Mouse (Mus musculus): ENCODE data around the gene Rps12.
"Not testable (repeated sequence)": the region's sequence is repeated elsewhere in the genome, so short reads cannot be mapped to it uniquely, and the experiment has no call there.

The Rps12 gene

DNA sequence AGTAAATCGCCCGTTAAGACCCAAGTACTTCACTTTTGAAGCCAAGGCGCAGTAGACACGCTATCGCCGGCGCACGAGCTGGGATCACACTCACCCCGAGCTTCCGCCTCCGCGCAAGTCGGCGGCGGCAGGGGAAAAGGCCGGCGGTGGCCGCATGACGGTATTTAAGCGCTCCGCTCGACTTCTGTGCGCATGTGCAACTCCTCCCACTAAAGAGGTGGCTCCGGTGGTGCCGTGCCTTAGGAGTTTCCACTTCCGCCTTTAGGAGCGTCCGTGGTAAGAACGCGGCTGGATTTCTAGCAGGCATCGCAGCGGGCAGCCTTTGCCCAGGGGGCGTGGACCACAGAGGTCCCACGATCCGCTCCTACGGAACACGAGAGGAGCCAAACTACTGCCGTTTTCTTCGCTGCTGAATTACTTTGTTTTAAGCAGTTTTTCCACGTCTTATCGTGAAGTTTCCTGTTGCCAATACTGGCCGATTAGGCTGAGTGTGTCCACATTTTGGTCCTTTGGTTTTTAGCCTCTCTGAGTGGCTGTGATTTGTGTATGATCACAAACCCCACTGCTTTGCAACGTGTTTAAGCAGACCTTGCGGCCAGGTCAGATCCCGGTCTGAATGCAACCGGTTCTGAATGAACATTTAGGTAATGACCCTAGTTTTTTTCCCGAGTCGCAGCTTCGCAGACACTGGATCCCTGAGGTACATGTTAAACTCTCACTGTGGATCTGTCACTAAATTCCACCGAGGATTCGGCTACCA, at the start of gene Rps12:
Gene Rps12 (minus strand): TSS at position 214 of the 760 bp plus-strand sequence.
- DNase-seq (ENCODE audit: low read depth, low spot score) = peak; percentile 99

DNA sequence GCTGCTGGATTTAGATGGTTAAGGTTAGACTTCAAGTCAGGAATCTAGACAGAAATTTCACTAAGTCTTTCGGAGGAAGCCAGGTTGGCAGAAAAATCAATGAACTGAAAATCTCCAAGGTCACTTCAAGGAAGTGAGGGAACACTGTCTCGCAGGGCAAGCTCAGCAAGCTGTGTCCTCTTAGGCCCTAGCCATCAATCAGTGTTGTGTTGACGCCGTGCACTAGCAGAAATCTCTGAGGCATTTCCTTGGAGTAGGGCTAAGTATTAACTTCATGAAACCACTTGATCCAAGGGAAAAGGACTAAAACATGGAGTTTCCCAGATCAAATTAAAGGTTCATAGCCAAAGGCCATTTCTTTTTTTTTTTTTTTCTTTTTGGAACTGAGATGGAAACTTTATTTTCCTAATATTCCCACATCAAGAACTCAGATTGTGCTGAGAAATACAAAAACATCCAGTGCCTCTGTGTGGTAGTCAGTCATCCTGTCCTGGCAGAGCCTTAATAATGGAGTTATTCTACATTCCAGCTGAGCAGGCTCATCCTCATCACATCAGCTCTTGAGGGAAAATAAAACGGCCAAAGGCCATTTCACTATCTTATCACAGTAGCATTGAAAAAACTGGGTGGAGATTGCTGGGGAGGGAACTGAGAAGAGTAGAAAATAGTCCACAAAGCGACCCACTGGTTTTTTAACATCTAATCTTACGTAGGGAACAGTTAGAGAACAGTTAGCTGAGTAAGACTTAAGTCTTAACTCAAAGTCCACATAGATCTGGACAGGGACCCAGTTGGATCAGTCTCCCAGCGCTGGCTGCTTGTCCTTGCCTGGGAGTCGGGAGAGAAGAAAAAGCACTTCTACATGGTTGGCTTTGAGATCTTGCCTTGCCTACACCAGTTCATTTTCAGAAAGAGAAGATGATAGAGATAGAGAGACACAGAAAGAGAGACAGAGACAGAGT, 49.2 kb upstream of the Rps12 start:
- no peak for DNase-seq (ENCODE audit: low read depth, low spot score)

DNA sequence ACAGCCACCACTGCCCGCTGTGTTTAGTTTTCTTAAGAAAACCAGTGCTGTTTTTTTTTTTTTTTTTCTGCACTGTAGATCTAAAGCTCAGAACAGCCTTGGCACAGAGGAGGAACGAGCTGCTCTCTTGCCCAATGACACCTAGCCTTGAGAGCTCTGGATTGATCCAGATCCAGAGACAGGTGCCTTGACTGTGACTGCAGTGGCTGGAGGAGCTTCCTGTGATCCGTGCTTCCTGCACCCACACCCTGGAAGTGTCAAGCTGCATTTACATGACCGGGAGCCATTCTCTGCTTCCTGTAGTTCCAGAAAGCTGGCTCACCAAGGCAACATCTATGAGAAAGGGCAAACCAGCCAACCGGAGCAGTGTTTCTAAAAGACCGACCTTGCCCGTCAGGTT, 39.4 kb upstream of the Rps12 start:
- no peak for DNase-seq (ENCODE audit: low read depth, low spot score)

DNA sequence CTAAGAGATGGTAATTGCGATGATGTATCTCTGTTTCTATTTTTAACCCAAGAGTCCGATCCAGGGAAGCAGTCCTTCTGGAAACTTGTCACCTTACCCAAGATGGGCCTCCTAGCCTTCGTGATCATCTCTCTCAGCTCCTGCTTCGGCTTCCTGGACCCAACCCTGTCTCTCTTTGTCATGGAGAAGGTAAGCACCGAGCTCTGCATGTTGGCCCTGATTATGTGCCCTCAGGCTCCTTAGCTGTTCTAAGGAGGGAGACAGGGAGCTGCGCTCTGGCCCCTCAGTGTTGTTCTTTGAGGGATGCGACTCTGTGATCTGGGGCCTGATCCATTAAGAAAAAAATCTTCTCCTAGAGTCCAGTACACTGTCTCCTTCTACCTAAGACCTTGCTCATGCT, 29.2 kb upstream of the Rps12 start:
- DNase-seq (ENCODE audit: low read depth, low spot score) = no peak

DNA sequence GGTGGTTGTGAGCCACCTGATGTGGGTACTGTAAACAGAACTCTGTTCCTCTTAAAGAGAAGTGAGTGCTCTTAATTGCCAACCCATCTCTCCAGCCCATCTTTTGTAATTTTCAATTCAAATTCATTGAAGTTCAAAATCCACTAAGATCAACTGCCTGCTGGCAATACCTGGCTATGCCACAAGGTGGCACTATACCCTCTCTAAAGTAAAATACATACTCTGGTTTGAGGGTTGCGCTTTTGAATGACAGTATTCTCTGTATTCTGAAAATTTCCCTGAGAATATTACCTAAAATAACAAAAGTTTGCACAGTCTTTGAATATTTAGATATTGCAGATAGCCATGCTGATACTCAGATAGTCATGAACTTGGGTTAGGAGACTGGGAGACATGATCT, 28.1 kb upstream of the Rps12 start:
- DNase-seq (ENCODE audit: low read depth, low spot score) = peak; percentile 28

DNA sequence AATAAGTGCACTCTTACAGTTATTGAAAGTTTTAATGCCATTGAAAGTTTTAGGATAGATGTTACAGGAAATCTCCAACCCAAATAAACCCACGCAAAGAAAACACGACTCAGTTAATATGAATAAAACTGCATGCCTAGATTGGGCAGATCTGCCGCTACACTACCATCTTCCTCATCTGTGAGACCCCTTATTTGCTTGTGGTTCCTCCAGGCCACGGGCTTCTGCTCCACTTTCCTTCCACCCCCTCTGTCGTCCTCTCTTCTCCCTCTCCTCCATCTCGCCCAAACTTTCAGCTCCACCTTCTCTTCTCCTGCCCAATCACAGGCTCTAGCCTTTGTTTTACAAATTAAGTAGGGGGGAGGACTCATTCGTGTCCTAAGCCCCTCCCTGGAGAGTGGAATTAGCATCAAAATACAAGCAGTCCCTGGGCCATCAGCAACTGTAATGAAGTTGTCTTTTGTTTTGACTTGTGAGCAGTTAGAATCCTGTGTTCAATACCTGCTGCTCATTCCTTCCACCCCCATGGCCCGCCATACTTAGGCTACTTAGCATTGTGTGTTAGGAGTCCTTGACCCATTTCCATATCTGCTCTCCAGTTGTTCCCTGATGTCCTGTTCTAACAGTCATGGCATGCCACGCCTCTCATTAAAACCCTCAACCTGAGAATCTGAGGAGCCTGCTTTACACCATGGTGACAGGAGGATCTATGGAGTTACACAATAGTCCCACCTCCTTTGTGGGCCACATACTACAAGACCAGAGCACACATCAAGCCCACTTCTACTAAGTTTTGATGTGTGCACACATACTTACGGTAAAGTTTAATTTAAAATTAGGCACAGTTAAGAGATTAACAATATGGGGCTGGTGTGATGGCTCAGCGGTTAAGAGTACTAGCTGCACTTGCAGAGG, 26.0 kb upstream of the Rps12 start:
- DNase-seq (ENCODE audit: low read depth, low spot score) = no peak

DNA sequence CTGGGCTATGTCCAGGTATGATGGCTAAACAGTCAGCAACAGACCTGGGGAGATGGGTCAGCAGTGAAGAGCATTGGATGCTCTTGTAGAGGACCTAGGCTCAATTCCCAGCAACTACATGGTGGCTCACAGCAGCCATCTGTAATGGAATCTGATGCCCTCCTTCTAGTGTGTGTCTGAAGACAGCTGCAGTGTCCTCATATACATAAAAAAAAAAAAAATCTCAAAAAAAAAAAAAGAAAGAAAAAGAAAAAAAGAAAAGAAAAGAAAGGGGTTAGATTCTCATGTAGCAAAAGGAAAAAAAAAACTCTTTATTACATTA, 25.3 kb upstream of the Rps12 start:
- no peak for DNase-seq (ENCODE audit: low read depth, low spot score)

DNA sequence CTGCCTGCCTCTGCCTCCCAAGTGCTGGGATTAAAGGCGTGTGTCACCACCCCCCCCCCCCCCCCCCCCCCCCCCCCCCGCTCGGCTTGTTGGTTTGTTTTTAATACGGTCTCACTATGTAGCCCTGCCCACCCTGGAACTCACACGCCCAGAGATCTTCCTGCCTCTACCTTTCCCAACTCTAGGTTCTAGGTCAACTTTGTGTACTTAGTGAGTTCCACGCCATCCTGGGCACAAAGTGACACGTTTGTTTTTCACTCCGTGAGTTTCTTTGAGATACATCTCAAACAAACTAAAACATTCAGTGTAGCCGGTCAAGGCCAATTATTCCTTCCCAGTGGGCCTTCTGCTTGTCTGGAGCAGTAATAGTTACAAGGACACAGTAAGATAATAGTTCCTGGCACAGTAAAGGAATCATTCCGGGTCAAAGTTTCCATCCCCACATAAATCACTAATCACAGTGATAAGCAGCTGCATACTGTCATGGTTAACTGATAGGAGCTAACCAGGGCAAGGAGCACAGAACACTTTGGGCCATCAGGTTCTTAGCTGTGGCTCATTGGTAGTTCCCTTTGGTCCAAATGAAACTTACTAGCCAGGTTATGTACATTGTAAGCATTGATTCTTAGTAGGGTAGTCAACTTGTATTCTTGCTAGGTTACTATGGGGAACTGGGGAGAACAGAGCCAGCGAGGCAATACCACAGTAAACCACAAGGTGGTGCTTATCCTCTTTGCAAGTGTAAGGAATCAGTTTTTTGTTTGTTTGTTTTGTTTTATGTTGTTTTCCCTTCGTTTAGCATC, 24.8 kb upstream of the Rps12 start:
- peak; percentile 46 for DNase-seq (ENCODE audit: low read depth, low spot score)

DNA sequence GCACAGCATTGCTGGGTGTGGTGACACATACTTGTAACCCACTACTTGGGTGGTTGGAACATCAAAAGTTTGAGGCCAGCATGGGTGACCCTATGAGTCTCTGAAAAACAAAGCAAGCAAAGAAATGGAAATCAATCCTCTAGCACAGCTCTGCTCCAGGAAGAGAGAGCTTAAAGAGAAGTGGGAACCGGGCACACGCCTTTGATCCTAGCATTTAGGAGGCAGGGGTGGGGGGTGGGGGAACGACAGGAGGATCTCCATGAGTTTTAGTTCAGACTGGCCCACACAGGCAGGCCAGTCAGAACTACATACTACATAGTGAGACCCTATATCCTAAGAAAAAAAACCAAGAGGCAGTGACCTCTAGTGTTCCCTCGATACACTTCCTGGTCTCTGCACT, 19.1 kb upstream of the Rps12 start:
- DNase-seq (ENCODE audit: low read depth, low spot score) = no peak

DNA sequence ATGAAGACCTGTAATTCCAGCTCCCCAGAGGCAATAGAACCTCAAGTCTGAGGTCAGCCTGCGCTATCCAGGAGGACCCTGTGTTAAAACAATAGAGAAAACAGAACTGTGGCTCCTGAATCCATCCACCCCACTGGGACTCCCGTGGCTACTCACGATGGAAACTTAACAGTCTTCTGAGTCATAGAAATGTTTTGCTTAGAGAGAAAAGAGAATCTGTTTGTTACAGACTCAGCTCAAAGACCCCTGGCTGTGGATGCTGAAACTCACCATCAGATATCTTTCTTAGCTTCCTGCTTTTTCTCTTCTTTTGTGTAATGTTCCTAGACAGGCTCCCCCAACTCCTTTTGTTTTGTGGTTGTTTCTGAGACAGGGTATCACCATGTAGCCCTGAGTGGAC, 17.6 kb upstream of the Rps12 start:
- no peak for DNase-seq (ENCODE audit: low read depth, low spot score)

DNA sequence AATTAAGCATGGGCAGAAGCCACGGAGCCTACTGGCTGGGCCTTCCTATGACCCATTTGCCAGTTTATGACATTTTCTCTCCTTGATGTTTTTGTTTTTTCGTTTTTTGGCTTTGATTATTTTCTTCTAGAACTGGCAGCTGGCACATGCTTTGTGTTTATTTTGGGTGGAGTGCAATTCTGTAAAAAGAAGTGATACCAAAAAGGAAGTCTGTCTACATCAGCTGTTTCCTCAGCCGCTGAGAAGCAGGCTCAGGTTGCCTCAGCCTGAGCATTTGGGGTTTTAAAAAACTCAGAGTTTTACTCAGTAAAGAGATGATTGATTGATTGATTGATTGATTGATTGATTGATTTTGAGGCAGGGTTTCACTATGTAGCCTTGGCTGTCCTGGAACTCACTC, 15.8 kb upstream of the Rps12 start:
- DNase-seq (ENCODE audit: low read depth, low spot score) = no peak

DNA sequence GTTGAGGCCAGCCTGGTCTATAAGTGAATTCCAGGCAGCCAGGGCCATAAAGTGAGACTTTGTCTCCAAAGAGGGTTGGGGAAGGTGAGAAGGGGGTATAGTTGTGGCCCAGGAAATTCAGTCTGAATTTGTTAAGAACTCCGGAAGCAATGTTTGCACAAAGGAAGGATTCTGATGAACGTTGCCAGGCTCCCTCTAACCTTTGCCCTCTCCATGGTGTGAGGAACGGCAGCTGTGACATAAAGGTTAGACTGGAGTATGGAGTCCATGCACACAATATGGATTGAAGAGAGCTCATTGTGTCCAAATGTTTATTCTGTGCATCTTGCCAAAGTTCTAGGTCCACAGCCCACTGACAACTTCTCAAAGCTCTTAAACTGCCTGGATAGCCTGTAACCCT, 12.9 kb upstream of the Rps12 start:
- no peak for DNase-seq (ENCODE audit: low read depth, low spot score)

DNA sequence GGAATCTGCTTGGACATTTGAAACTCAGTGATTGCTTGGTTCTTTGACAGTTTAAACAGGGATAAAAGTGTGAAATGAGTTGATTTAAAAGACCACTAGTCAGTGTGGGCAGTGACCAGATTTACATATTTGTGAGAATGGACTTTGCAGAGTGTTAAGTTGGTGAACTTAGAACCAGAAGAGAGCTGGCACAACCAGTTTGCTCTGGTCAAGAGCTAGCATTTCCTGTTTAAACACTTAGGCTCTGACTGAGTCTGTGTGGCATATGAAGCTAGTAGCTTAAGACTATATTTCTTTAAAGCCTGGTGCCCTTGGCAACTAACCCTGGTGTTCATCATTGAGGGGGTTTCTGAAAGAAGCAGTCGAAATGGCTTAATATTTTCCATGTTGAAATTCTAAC, 11.1 kb upstream of the Rps12 start:
- no peak for DNase-seq (ENCODE audit: low read depth, low spot score)

DNA sequence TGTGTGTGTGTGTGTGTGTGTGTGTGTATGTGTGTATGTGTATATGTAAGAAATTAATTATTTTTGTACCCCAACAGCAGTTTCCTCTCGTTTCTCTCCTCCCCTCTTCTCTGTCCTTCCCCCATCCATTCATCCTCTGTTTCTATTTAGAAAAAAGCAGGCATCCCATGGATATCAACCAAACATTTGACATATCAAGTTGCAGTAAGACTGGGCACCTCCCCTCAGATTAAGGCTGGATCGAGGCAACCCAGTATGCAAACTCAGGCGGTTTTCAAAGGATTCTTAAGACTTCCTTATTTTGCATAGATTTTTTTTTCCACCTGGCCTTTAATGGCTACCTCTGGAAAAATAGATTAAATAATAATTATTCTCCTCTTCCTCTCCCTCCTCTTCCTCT, 10.5 kb upstream of the Rps12 start:
- DNase-seq (ENCODE audit: low read depth, low spot score) = no peak

DNA sequence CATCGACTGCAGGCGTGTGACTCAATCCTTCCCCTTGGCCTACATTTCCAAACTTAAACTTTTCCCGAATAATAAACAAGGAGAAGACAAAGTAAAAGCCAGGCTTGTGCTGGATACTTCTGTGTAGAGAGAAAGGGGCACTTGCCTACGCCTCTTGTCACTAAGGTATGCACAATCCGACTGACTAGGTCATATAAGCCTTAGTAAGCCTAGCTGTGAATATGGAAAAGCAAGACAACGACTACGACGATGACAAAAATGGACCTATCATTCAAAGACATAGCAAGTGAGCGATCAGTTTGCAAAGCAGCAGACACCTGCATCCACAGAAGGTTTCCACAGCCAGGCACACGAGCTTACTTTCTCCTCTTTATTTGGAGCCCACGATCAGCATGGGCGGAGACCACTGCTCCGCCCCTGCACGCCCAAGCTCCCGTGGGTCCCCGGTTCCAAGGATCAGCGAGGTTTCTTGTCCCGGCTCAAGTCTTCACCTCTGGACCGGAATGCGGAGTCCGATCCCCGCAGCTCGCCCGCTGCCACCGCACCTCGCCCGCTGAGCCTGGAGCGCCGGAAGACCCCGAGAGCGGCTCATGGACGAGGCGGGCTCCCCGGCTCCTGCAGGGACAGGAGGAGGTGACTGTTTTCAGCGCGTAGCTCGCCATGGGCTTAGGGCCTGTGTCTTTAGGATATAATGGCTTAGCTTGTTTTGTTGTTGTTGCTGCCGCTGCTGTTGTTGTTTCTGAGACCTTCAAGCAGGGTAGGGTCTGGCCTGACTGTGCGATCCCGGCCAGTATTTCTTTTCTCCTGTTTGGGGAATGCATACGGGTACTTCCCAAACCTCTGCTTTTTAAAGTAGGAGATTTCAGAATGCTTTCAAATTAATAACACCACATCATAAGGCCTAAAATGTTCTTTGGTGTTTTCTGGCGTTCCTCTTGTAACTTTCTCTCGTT, 9.8 kb upstream of the Rps12 start, which contains the start of gene Slc18b1:
Gene Slc18b1 (plus strand): TSS at position 436 of the 953 bp plus-strand sequence.
- peak; percentile 29 for DNase-seq (ENCODE audit: low read depth, low spot score)

DNA sequence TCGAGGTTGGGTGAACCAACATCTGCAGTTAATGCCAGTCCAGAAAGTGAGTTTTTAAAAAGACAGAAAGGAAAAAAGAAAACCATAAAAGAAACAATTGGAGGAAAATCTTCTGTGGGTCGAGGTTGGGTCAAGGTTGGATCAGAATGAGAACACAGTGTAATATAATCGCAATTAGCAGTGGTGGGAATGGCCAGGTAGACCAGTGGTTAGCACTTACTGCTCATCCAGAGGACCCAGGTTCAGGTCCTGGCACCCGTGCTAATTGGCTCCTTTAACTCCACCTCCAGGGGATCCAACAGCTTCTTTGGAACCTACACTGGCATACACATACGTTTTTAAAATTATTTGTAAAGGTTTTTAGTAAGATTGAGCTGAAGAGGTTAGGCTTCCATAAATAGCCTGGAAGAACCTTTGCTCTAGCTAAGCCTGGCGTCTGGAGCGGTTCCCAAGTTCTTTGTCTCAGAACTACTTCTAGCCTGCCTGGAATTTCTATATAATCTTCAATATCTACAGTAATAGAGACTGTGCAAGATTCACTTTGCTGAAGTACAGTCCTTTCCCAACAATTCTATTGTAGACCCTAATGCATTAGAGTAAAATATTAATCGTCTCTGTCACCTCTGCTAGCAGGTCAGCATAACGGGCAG, 8.9 kb upstream of the Rps12 start:
- no peak for DNase-seq (ENCODE audit: low read depth, low spot score)

DNA sequence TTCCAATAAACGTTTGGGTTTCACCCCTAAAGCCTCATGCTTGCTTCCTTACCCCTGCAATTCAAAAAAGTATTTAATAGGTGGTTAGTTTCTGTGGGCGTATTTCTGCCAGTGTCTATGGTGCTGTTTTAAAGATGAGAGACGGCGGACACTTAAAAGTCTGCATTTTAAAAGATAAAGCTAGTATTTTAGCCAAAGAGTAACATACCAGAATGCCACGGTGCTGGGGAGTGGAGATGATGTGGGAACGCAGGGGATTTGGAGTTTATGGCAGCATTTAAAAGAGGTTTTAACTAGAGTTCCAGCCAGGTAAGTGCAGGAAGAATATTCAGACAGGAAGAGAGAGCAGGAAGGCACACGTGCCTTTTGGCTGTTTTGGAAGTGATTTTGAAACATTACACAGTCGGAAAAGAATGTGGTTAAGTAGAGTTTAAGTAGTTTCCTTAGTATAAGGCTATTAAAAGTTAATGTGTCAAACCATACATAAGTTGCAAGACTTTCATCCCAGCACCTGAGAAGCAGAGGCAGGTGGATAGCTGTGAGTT, 1.1 kb upstream of the Rps12 start:
- no peak for DNase-seq (ENCODE audit: low read depth, low spot score)

DNA sequence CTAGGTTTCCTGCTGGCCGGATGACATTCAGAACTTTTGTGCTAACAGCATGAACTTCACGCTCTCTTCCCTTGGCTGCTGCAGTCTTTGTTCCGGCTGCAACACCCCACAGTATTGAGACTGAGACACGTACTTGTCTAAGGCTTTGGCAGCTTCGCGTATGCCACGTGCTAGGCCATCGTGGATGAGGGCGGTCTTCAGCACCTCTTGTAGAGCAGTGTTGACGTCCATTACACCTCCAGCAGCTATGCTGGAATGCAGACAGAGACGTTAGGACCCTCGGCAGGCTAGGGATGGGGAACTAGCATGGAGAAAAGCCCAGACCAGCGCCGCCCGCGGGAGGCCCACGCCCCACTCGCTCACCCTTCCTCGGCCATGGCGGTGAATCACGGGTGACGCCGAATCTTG, 440 bp downstream of the Rps12 start:
- not testable (repeated sequence) for DNase-seq (ENCODE audit: low read depth, low spot score)

DNA sequence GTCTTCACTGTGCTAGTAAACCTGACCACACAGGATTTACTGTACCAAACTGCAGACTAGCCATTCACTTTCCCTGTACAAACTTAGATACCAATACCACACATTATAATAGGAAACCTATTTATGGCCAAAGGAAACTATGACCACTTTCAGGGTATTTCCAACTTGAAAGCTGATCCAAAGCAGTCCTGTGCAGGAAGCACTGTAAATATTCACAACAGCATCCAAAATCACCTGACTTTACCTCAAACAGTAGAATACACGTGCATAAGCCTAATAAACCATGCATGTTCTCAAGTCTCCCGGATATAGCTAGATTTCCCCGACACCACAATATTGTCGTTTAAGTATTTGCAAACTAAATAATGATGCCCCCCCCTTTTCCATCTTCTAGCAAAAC, 1.0 kb downstream of the Rps12 start:
- no peak for DNase-seq (ENCODE audit: low read depth, low spot score)

All from retina, adult 2 months (tissue).